Mouse (Mus musculus) gastrocnemius, postnatal 36 days (tissue): Measurements from ENCODE around the gene Pias4. TPM values are rescaled to one million over a fixed set of nuclear protein-coding genes. Genes with fewer than 3 reads are reported as not detected.

Source experiments
- DNase-seq, 2 experiments: peaks; one replicate each; pipeline ENCODE4 v3.0.0; 2022
- intact Hi-C: fragments of 180-260 bp; cut with DNase I; formaldehyde crosslinking; loops from one replicate; pipeline ENCODE4 v1.15.1; 2025
- total RNA-seq, 2 experiments: library from RNA; stranded (reverse); gene quantifications; 2 replicates each; pipeline ENCODE4 v1.2.3; 2021

Pias4 gene
- total RNA-seq, 2 experiments from 2014 or later = 14.0 to 16.3 TPM

DNA sequence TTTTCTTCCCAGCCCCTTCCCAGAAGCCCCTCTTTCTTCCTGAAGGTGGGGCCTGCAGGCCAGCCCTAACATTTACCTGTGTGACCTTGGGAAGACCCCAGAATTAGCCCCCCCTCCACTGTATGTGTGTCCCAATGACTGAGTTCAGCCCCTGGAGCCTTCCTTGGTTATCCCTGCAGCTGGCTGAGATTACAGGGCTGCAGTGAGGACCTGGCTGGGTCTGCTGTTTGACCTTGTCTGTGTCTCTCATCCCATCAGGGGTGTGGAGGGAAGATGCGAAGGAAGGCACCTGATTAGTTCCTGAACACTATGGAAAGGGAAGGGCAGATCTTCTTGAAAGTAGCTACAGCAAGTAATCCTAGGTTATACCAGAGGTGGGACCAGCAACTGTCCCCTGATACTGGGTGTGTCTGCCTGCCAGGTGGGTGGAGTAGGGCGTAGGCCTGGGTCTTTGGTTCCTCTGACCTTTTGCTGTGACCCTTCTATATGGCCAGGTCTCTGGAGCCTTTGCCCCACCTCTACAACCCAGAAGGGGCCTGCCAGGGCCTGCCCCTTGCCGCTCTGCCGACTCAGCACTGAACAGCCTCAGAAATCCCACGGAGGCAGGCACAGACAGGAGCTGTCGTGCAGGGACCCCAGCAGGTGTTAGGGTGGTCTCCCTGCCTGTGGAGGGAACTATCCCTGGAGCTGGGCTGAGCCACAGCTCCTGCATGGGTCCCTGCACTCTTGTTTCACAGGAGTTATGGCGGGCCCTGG is 26.1 kb downstream of the Pias4 start:
- intact Hi-C loops = no loop called here
- DNase-seq = no peak

DNA sequence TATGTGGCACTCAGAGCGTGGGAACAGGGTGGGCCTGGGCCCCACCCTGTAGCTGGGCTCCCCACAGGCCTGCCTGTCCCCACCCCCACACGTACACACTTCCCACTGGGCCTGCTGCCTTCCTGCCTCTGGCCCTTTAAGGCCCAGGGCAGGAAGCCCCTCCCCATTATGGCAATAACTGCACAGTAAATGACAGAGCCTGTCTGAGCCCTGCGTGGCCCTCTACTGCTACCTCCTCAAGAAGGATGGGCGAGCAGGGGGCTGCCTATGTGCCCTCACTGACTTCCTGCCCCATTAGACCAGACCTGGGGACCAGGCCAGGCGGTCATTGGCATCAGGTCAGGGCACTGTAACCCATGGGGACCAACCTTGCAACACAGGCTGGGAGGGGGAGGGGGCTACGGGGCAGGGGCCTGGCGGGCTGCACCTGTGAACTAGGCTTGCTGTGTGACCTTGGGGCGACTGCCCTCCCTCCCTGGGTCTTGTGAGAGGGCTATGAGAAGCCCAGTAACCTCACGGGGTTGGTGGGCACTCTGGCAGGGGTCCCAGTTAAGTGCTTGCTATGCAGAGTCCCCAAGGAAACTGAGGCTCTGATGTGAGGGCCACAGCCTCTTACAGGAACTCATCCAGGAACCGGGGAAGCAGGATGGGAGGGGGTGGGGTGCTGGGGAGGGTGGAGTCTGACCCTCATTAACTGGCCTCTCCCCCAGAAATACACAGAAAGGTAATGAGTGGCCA is 26.8 kb downstream of the Pias4 start:
- intact Hi-C loops = no loop called here
- no peak for DNase-seq

DNA sequence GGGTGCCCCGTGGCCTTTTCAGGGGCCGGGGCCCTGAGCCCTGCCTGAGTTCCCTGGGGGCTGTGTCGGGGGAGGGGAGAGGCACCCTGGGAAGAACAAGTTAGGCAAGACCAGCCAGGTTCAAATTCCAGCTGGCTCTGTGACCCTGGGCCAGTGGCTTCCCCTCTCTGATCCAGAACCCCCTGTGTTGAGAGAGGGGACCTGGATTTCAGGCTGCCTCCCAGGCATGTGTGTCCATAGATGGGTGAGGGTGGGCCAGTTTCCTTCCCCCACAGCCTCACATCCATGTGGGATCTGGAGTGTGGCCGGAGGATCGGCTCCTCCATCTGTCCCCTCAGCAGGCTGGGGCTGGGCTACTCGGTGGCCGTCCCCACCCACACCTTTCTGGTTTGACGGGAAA is 27.7 kb downstream of the Pias4 start:
- no peak for DNase-seq
- intact Hi-C loops = no loop called here

DNA sequence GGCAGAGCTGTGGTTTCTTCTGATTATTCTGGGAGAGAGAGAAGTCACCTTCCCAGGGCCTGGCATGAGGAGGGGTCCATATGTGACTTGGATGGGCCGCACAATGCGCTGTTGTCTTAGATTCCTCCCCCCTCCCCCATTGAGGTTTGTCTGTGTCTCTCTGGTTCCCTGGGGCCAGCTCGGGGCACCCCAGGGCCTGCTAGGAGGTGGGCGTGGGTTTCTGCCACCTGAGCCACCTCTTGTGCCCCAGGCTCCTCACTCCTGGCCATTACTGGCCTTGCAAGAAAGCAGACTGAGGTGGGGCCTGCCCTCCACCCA is 28.2 kb downstream of the Pias4 start:
- intact Hi-C loops = loop anchor here (5.0 kb wide), 1 partner anchor 33 kb away; no protein-coding TSS in a partner anchor
- DNase-seq = no peak

GRCm38 (mm10) chr10:81138821-81139528 is 28.7 kb downstream of the Pias4 start:
- no peak for DNase-seq
- intact Hi-C loops = loop anchor here (5.0 kb wide), 1 partner anchor 33 kb away; no protein-coding TSS in a partner anchor

DNA sequence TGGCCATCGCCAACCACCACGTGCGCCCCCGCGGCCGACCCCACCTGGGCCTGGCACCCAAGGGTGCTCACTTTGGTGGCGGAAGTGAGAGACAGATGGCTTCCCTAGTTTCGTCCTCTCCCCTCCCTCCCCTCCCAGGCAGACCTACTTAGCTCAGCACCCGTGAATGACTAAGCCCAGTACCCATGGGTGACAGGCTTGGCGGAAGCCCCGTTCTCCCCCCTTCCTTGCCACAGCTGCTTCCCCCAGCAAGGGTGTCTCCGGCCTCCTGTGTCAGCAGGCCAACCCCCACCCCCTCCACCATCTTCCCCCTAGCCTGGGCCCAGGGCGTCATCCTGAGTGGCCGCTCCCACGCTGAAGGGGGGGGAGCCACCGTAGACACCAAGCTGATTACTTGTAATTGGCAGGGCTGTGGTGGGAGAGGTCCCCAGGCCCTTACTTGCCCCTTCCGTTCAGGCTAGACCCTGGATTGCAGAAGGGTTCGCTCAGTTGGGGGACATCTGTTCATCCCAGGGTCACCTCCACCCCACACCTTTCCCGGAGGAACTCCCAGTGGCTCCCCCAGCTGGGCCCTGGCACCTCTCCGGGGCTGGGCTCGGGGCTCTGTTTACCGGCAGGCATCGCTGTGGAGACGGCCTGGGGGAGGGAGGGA is 29.5 kb downstream of the Pias4 start:
- DNase-seq = no peak
- intact Hi-C loops = loop anchor here (5.0 kb wide), 1 partner anchor 34 kb away; no protein-coding TSS in a partner anchor

DNA sequence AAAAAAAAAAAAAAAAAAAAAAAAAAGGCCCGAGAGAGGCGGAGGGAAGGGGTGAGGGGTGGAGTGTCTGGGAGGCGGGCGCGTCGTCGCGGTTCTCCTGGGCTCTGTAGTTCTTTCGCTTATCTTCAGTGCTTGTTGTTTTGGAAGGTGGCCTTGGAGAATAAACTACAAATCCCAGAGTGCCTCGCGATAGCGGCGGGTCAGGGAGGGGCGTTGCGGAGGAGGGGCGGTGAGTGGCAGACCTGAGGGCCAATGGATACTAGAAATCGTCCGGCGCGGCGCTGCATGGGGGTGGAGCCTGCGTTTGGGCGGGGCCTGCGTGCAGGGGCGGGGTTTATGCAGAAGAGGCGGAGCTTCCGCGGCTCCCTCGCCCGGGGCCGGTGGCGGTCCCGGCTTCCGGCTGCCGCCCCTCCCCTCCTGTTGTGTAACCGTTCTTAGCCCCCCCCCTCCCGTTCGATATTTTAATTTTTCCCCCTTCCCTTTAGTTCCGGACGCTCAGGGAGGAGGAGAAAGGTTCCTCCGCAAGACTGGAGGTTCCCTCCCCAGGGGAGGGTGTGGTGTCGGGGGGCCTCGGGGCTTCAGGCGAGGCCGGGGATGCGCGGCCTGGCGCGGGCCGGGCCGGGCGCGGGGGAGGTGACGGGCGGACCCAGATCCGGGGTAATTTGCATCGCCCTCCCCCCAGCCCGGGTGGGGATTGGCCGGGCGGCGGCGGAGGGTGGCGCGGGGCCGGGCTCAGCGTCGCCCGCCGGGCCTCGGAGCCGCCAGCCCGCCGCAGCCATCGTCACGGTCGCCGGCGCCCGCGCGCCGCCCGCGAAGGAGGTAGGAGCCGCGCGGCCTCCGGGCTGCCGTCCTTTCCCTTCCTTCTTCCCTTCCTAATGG is 30.2 kb downstream of the Pias4 start:
- intact Hi-C loops = loop anchor here (5.0 kb wide), 1 partner anchor 35 kb away; no protein-coding TSS in a partner anchor

DNA sequence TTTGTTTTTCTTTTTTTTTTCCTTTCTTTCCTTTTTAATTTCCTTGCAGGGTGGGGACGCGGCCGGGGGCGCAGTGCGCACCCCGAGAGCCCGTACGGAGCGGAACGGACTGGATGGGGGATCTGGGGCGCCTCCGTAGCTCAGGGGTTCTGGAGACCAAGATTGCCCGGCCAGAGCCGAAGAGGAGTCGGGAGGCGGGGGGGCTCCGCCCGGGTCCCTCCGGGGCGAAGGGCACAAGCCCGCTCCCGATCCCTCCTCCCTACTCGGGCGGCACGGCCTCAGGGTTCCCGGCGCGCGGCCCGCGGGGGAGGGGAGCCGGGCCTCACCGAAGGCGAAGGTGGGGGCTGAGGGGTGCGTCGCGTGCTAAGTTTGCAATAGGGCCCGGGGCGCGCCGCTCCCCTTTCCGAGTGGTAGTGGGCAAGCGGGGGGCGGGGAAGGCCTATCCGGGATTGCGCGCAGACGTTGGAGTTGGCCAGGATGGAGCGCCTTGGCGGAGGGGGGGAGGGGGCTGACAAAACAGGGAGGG is 31.0 kb downstream of the Pias4 start:
- DNase-seq = peak; percentile 76 to 79
- intact Hi-C loops = loop anchor here (5.0 kb wide), 1 partner anchor 36 kb away; no protein-coding TSS in a partner anchor

More for the DNA sequence above, 30.2 kb downstream of the Pias4 start:
- peak; percentile 99 for DNase-seq

DNA sequence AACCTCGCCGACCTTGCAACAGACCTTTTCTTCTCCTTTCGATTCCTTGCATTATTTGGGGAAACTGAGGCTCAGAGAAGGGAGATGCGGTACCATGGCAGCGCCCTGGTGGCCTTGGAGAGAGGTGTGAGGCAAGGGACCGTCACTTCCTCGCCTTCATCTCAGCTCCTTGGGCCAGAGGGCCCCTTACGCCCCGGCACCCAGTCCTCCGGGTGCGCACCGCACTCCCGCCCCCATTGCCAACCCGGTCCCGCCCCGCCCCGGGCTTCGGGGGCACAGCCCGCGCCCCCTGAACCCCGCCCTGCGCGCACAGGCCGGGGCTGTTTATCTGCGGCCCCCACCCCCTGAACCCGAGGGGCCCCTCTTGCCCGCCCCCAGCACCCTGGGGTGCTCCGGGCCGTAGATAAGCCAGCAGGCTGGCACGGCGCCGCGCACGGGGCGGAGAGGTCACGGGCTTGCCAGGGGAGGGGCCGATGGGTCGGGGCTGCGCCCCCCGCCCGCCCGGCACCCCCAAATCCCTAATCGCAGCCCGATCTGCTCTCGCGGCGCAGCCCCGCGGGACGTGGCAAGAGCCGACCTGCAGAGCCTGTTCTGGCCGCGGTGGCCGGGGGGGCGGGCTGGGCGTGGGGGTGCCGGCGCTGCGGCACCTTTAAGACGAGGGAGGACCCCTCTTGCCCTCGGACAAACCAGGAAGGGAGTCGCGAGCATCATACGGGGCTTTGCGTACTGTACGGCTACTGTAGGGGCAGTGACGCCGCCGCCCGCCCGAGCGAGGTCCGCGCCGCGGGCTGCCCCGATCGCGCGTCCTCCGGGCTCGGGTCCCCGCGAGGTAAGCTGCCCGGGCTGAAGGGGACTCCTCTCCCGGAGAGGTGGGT is 31.7 kb downstream of the Pias4 start:
- intact Hi-C loops = loop anchor here (5.0 kb wide), 1 partner anchor 36 kb away; no protein-coding TSS in a partner anchor
- DNase-seq = peak; percentile 64 to 73

DNA sequence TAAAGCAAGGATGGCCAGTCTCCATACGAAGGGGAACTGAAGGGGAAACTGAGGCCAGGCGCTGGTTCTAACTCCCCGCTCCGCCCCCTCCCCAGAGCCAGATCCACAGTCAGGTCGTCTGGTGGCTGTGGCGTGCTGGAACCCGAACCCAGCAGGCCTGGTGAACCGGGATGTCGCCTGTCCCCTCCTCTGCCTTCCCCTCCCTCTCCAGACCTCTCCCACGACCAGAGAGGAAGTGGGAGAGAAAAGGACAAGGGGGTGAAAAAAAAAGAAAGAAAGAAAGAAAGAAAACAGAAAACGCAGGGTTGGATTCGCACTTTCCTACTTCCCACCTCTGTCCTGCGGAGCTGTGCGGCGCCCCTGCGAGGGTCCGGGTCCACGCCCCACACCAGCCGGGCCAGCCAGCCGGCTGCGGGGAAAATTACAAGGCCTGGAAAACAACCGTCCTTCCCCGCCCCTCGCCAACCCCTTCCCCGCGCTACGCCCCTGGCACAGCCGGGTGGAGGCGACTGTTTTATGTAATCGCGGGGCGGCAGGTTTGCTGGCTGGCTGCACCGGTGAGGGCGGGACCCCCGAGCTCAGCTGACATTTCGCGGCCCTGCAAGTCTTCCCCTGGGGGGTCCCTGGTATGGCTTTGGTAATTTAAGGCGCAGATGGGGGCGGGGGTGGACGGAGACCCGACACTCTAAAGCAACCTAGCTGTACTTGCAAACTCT is 32.6 kb downstream of the Pias4 start, which contains the start of gene Zbtb7a:
Gene Zbtb7a, plus strand, starts transcription at position 255 of the 716 bp plus-strand sequence.
- intact Hi-C loops = loop anchor here (5.0 kb wide), 1 partner anchor 37 kb away; no protein-coding TSS in a partner anchor
- no peak for DNase-seq

DNA sequence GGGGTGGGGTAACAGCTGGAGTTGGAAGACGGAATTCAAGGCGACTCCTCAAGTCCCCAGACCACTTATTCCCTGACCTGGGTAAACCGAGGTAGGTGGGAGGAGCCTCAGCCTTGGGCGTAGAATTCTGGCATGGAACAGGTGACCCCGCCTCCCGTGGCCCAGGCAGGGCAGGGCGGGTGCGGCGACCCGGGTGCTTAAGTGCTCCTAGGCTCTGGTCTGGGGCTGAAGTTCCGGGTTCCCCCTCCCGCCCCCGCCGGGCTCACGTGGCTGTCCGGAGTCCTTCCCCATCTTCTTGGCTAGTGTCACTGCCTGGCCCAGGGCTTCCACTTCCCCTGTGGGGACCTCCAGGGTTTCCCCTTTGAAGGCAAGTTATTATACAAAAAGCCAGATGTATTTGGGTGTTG is 33.5 kb downstream of the Pias4 start:
- intact Hi-C loops = no loop called here

GRCm38 (mm10) chr10:81123500-81123899 is 44.2 kb downstream of the Pias4 start:
- no peak for DNase-seq
- intact Hi-C loops = no loop called here

More for the DNA sequence above, 33.5 kb downstream of the Pias4 start:
- peak; percentile 58 to 70 for DNase-seq

GRCm38 (mm10) chr10:81122889-81123288 is 44.8 kb downstream of the Pias4 start:
- DNase-seq = no peak
- intact Hi-C loops = no loop called here

- intact Hi-C loops = no loop called here
- no peak for DNase-seq
Observed at GRCm38 (mm10) chr10:81120650-81121049, 47.1 kb downstream of the Pias4 start.

DNA sequence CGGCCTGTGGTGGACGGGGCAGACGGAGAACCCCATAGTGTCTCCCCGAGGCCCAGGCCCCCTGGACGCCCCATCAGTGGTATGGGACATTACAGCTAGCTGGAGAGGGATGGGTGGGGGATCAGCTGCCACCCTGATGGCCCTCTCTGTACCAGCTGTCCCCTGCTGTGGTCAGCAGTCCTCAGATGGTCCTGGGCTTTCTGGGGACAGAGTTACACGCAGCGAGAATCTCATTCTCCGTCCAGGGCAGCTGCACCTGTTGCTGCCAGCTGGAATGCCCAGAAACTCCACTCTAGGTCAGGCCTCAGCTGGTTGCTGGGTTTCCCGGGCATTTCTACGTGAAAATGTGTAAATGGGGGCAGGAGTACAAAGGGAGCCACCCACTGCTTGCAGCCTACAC is 48.1 kb downstream of the Pias4 start:
- DNase-seq = no peak
- intact Hi-C loops = no loop called here

- intact Hi-C loops = no loop called here
- DNase-seq = no peak
Observed at GRCm38 (mm10) chr10:81112946-81113345, 54.8 kb downstream of the Pias4 start.

- DNase-seq = peak; percentile 82 to 87
- intact Hi-C loops = no loop called here
Observed at GRCm38 (mm10) chr10:81106113-81106721, 61.5 kb downstream of the Pias4 start.
